Mouse (Mus musculus): ENCODE results near the gene Ciapin1. TPM values are rescaled to one million over a fixed set of nuclear protein-coding genes. Genes with fewer than 3 reads are reported as not detected.

Ciapin1 gene
- total and polyA plus RNA-seq, 3 experiments = 122 to 263 TPM; not detected in 1

DNA sequence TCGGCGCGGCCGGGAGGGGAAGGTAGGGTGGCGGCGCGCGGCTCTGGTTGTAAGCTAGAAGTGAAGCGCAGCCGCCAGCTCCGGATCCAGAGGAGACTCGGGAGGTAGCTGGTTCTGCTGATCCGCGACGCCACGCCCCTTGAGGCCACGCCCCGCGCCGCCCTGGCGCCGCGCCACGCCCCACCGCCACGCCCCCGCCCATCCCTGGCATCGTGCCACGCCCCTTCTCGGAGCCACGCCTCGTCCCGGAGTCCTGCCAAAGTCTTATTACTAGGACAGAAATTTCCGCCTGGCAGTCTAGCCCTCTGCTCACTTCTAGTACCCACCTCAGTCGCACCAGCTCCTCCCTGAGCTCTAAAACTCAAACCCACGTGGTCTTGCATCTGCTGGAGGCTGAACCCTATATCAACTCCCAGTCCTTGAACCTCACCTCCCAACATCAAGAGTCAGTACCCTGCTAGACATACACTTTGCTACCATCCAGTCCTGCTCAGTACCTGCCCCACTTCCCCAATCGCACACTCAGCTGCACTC lies 38.1 kb upstream of the Ciapin1 start, which contains the start of gene Dok4:
TSS of gene Dok4 (minus strand) at position 134 of the 534 bp plus-strand sequence.
- Histone ChIP-seq H3K9ac (ENCODE audit: control insufficient read depth, low read depth, low read length, poor library complexity, severe bottlenecking) (peak within 1 kb of the TSS; percentile 64), H3K27me3 (ENCODE audit: control insufficient read depth in 1 of 2, insufficient read depth in 2 of 2, low read length in 2 of 2) (peaks cover 10 to 14% of the 10 kb centered on the region in 2 experiments), H3K27ac (ENCODE audit: control insufficient read depth, low read depth, low read length) (no peak within 1 kb of the TSS), H3K36me3 (ENCODE audit: control insufficient read depth in 1 of 2, insufficient read depth in 2 of 2, low read length in 2 of 2) (peaks cover 0 to 6% of the 10 kb centered on the region in 2 experiments; a peak in 2 of 4 replicates), H3K4me3 (ENCODE audit: control insufficient read depth in 1 of 2, insufficient read depth in 1 of 2, low read depth in 2 of 2, low read length in 2 of 2) (peak within 1 kb of the TSS; percentile 54 to 79), H3K4me1 (ENCODE audit: control insufficient read depth in 1 of 2, insufficient read depth in 2 of 2, low read length in 2 of 2) (peaks cover 2 to 7% of the 10 kb centered on the region in 2 experiments), H3K79me2 (ENCODE audit: control insufficient read depth, insufficient read depth, low read length, poor library complexity) (no peaks in the 10 kb centered on the region), H3K9me3 (replicated peaks; ENCODE audit: insufficient read depth, low read length) (no peaks in the 10 kb centered on the region)
- peak; percentile 82 for DNase-seq (ENCODE audit: low read depth, low spot score)
- TF ChIP-seq TAL1 (IDR thresholded peaks at IDR 0.05; ENCODE audit: low read length) (no peak), MAFK (IDR thresholded peaks at IDR 0.05; ENCODE audit: borderline replicate concordance, low read depth, low read length) (no peak), ELF1 (IDR thresholded peaks at IDR 0.05; ENCODE audit: low read depth, low read length) (0 out of 2 replicates have a peak, but pooled peaks have one; percentile 30), ZC3H11A (IDR thresholded peaks at IDR 0.05; ENCODE audit: low read depth, low read length) (no peak), USF1 (IDR thresholded peaks at IDR 0.05; ENCODE audit: low read depth, low read length) (peak; percentile 73), MAZ (IDR thresholded peaks at IDR 0.05; ENCODE audit: low read depth, low read length) (peak; percentile 34; the same call in 1 of the 2 replicates), GATA1 (IDR thresholded peaks at IDR 0.05; ENCODE audit: low read depth, low read length) (no peak), POLR2AphosphoS2 (IDR thresholded peaks at IDR 0.05; ENCODE audit: low read length) (no peak), ETS1 (IDR thresholded peaks at IDR 0.05; ENCODE audit: low read depth, low read length) (no peak), BHLHE40 (IDR thresholded peaks at IDR 0.05; ENCODE audit: borderline replicate concordance, low read depth, low read length) (no peak), RCOR1 (IDR thresholded peaks at IDR 0.05; ENCODE audit: low read depth, low read length) (no peak), POLR2A (IDR thresholded peaks at IDR 0.05; ENCODE audit: control insufficient read depth in 1 of 2, insufficient read depth in 1 of 2, low read depth in 1 of 2, low read length in 2 of 2, poor library complexity in 1 of 2) (peak in 1 of 2 experiments; percentile 18; a peak in 1 of 4 replicates), E2F4 (IDR thresholded peaks at IDR 0.05; ENCODE audit: borderline replicate concordance, low read depth, low read length) (no peak), KAT2A (conservative IDR thresholded peaks at IDR 0.05; ENCODE audit: low read depth, low read length) (no peak), NRF1 (IDR thresholded peaks at IDR 0.05; ENCODE audit: insufficient read depth, low read depth, low read length, poor library complexity, severe bottlenecking) (peak; percentile 34; the same call in 1 of the 2 replicates), SIN3A (IDR thresholded peaks at IDR 0.05; ENCODE audit: low read length) (peak; percentile 69), POLR2AphosphoS5 (IDR thresholded peaks at IDR 0.05; ENCODE audit: borderline replicate concordance, low read depth, low read length) (no peak), CHD2 (IDR thresholded peaks at IDR 0.05; ENCODE audit: low read length) (no peak), RAD21 (IDR thresholded peaks at IDR 0.05; ENCODE audit: low read depth, low read length) (no peak), ZKSCAN1 (IDR thresholded peaks at IDR 0.05; ENCODE audit: low read depth, low read length) (no peak), MAX (IDR thresholded peaks at IDR 0.05; ENCODE audit: low read length) (peak; percentile 88), MYC (IDR thresholded peaks at IDR 0.05; ENCODE audit: low read depth, low read length) (peak; percentile 86), ZMIZ1 (IDR thresholded peaks at IDR 0.05; ENCODE audit: low read depth, low read length) (no peak), CTCF (IDR thresholded peaks at IDR 0.05 in 2 of 3, conservative IDR thresholded peaks at IDR 0.05 in 1 of 3; ENCODE audit: control insufficient read depth in 1 of 3, insufficient read depth in 1 of 3, low read depth in 2 of 3, low read length in 3 of 3, poor library complexity in 1 of 3, severe bottlenecking in 1 of 3) (no peak), EP300 (IDR thresholded peaks at IDR 0.05; ENCODE audit: low read depth in 1 of 2, low read length in 2 of 2) (no peak), MEF2A (IDR thresholded peaks at IDR 0.05; ENCODE audit: extremely low read depth, insufficient replicate concordance, low read depth, low read length, poor library complexity, severe bottlenecking) (no peak), JUND (IDR thresholded peaks at IDR 0.05; ENCODE audit: low read depth, low read length) (no peak), TBP (IDR thresholded peaks at IDR 0.05; ENCODE audit: low read depth, low read length) (no peak), MYB (IDR thresholded peaks at IDR 0.05; ENCODE audit: low read depth, low read length) (no peak), CHD1 (IDR thresholded peaks at IDR 0.05; ENCODE audit: low read depth, low read length) (no peak), MXI1 (IDR thresholded peaks at IDR 0.05; ENCODE audit: low read depth, low read length) (peak; percentile 96), SMC3 (IDR thresholded peaks at IDR 0.05; ENCODE audit: low read depth, low read length) (no peak), HCFC1 (IDR thresholded peaks at IDR 0.05; ENCODE audit: low read depth, low read length) (no peak), NELFE (IDR thresholded peaks at IDR 0.05; ENCODE audit: low read depth, low read length) (peak; percentile 44; the same call in 1 of the 2 replicates), ZNF384 (IDR thresholded peaks at IDR 0.05; ENCODE audit: low read depth, low read length) (no peak), TCF12 (IDR thresholded peaks at IDR 0.05; ENCODE audit: low read depth, low read length) (peak; percentile 6; the same call in 1 of the 2 replicates), UBTF (IDR thresholded peaks at IDR 0.05; ENCODE audit: borderline replicate concordance, insufficient read depth, low read depth, low read length) (no peak), GABPA (IDR thresholded peaks at IDR 0.05; ENCODE audit: low read depth, low read length) (no peak)

Data from MEL (cell line).